Mouse (Mus musculus) stomach, postnatal 0 days (tissue): ENCODE data around the gene Slc35g1. TPM values are rescaled to one million over a fixed set of nuclear protein-coding genes. Genes with fewer than 3 reads are reported as not detected.
A peak's percentile ranks its signal among the peaks of the same experiment; 100 is the strongest.

Source experiments
- ATAC-seq: fragments of 200-750 bp; cut with Nextera tagmentation; 2 replicates; pipeline ENCODE4 v1.8.0; 2017; ENCODE audit not compliant: low FRiP score, low TSS enrichment
- DNase-seq: peaks from one replicate; pipeline ENCODE4 v3.0.0-alpha.2; 2016; ENCODE audit warnings: low spot score
- H3K27ac ChIP-seq: fragments of 300-500 bp; sonication (generic); replicated peaks from 2 replicates; pipeline ENCODE4 v1.5.1; 2014; ENCODE audit warnings: mild to moderate bottlenecking, control low read depth
- H3K27me3 ChIP-seq: fragments of 300-500 bp; sonication (generic); 2 replicates; pipeline ENCODE4 v1.6.1; 2014; ENCODE audit warnings: low read length; ENCODE audit not compliant: control insufficient read depth, insufficient read depth
- H3K36me3 ChIP-seq: fragments of 300-500 bp; sonication (generic); 2 replicates; pipeline ENCODE4 v1.6.1; 2014; ENCODE audit warnings: low read length, mixed read lengths; ENCODE audit not compliant: control insufficient read depth, insufficient read depth
- H3K4me1 ChIP-seq: fragments of 300-500 bp; sonication (generic); replicated peaks from 2 replicates; pipeline ENCODE4 v1.6.1; 2014; ENCODE audit warnings: antibody characterized with exemption; ENCODE audit not compliant: control insufficient read depth, insufficient read depth
- H3K4me2 ChIP-seq: fragments of 300-500 bp; sonication (generic); replicated peaks from 2 replicates; pipeline ENCODE4 v1.6.1; 2014; ENCODE audit warnings: low read depth, mild to moderate bottlenecking, control low read depth, moderate library complexity
- H3K4me3 ChIP-seq: fragments of 300-500 bp; sonication (generic); 2 replicates; pipeline ENCODE4 v1.5.1; 2014; ENCODE audit warnings: low read depth, low read length, control low read depth
- H3K9ac ChIP-seq: fragments of 300-500 bp; sonication (generic); 2 replicates; pipeline ENCODE4 v1.6.1; 2014; ENCODE audit warnings: mild to moderate bottlenecking, low read length, control low read depth, mixed read lengths
- H3K9me3 ChIP-seq: fragments of 300-500 bp; sonication (generic); 2 replicates; pipeline ENCODE4 v1.6.1; 2016; ENCODE audit warnings: low read length; ENCODE audit not compliant: control insufficient read depth
- CTCF ChIP-seq: IDR thresholded peaks from 2 replicates; pipeline ENCODE4 v1.5.1; 2016; ENCODE audit warnings: antibody characterized with exemption, low read depth, mild to moderate bottlenecking, moderate library complexity
- EP300 ChIP-seq: optimal IDR thresholded peaks from 2 replicates; pipeline ENCODE3; 2016; ENCODE audit warnings: antibody characterized with exemption
- WGBS: fragments of 180-500 bp; shearing (Covaris S2); extraction: QIAGEN DNeasy Blood & Tissue Kit; methylation state at CpG from one replicate; pipeline ENCODE4 v1.1.7; 2014; 5-methylcytosine and 5-hydroxymethylcytosine counted together
- polyA plus RNA-seq: library from polyadenylated mRNA; unstranded; fragments of >200 nt; fragmentation: Nextera tagmentation; extraction: Ambion mirVana; gene quantifications from 2 replicates; pipeline ENCODE4 v1.2.1, GENCODE M21; 2015

The Slc35g1 gene
- polyA plus RNA-seq, 1 experiment from 2014 or later, result 20.9 TPM

- ATAC-seq (0 out of 2 replicates have a peak, but pooled peaks have one; percentile 29), DNase-seq (peak; percentile 41)
- 33% methylated on average over 6 of the region's 6 CpGs for WGBS
- Histone ChIP-seq H3K9me3 (no peaks in the 10 kb centered on the region), H3K27me3 (no peaks in the 10 kb centered on the region), H3K4me3 (no peak overlapping the region), H3K36me3 (no peaks in the 10 kb centered on the region), H3K27ac (no peak overlapping the region; the same call in 1 of the 2 replicates), H3K4me1 (no peaks in the 10 kb centered on the region), H3K9ac (no peak overlapping the region), H3K4me2 (no peak overlapping the region)
- no peak for TF ChIP-seq EP300
- peak; percentile 84 for TF ChIP-seq CTCF
Measured at GRCm38 (mm10) chr19:38352495-38353130, 43.2 kb upstream of the Slc35g1 start.

- H3K9ac ChIP-seq, result no peak overlapping the region
- TF ChIP-seq CTCF, result no peak
- TF ChIP-seq EP300, result no peak
- no peak overlapping the region for H3K4me3 ChIP-seq
- no peak overlapping the region for H3K27ac ChIP-seq
- H3K4me2 ChIP-seq, result no peak overlapping the region
- ATAC-seq, result no peak
- no peaks in the 10 kb centered on the region for H3K36me3 ChIP-seq
- 86% methylated on average over 1 of the region's 1 CpGs for WGBS
- DNase-seq, result no peak
- no peaks in the 10 kb centered on the region for H3K9me3 ChIP-seq
- H3K4me1 ChIP-seq, result no peaks in the 10 kb centered on the region
- H3K27me3 ChIP-seq, result no peaks in the 10 kb centered on the region
Measured at GRCm38 (mm10) chr19:38354279-38354678, 41.5 kb upstream of the Slc35g1 start.

GRCm38 (mm10) chr19:38354819-38355360 lies 40.9 kb upstream of the Slc35g1 start:
- no peak overlapping the region for H3K9ac ChIP-seq
- H3K9me3 ChIP-seq, result no peaks in the 10 kb centered on the region
- H3K4me3 ChIP-seq, result no peak overlapping the region
- H3K4me1 ChIP-seq, result no peaks in the 10 kb centered on the region
- H3K36me3 ChIP-seq, result no peaks in the 10 kb centered on the region
- TF ChIP-seq EP300 (no peak), CTCF (peak; percentile 42; the same call in 1 of the 2 replicates)
- 65% methylated on average over 10 of the region's 10 CpGs for WGBS
- no peaks in the 10 kb centered on the region for H3K27me3 ChIP-seq
- no peak overlapping the region for H3K27ac ChIP-seq
- ATAC-seq (no peak), DNase-seq (peak; percentile 28)
- no peak overlapping the region for H3K4me2 ChIP-seq

- TF ChIP-seq EP300 (no peak), CTCF (no peak)
- H3K27me3 ChIP-seq, result no peaks in the 10 kb centered on the region
- H3K4me3 ChIP-seq, result no peak overlapping the region
- 57% methylated on average over 8 of the region's 8 CpGs for WGBS
- no peak overlapping the region for H3K4me2 ChIP-seq
- no peaks in the 10 kb centered on the region for H3K4me1 ChIP-seq
- no peaks in the 10 kb centered on the region for H3K9me3 ChIP-seq
- no peak overlapping the region for H3K27ac ChIP-seq
- ATAC-seq (no peak), DNase-seq (no peak)
- H3K9ac ChIP-seq, result no peak overlapping the region
- no peaks in the 10 kb centered on the region for H3K36me3 ChIP-seq
Measured at GRCm38 (mm10) chr19:38356211-38356828, 39.5 kb upstream of the Slc35g1 start.

GRCm38 (mm10) chr19:38357956-38358623 lies 37.7 kb upstream of the Slc35g1 start:
- Histone ChIP-seq H3K4me3 (no peak overlapping the region), H3K27me3 (no peaks in the 10 kb centered on the region), H3K27ac (no peak overlapping the region), H3K36me3 (no peaks in the 10 kb centered on the region), H3K4me2 (no peak overlapping the region), H3K9me3 (no peaks in the 10 kb centered on the region), H3K9ac (no peak overlapping the region), H3K4me1 (no peaks in the 10 kb centered on the region)
- ATAC-seq (no peak), DNase-seq (no peak)
- WGBS, result 42% methylated on average over 9 of the region's 9 CpGs
- no peak for TF ChIP-seq CTCF
- no peak for TF ChIP-seq EP300
